Mouse (Mus musculus) myocyte (in vitro differentiated cells): ENCODE measurements around the gene Sec24c. TPM values are rescaled to one million over a fixed set of nuclear protein-coding genes. Genes with fewer than 3 reads are reported as not detected.
A peak's percentile ranks its signal among the peaks of the same experiment; 100 is the strongest.

ENCODE experiments used
- H3K27me3 ChIP-seq: one replicate; pipeline ENCODE4 v1.6.1; 2011; ENCODE audit not compliant: control insufficient read depth, insufficient read depth, insufficient read length
- H3K36me3 ChIP-seq: one replicate; pipeline ENCODE4 v1.6.1; 2011; ENCODE audit not compliant: control insufficient read depth, insufficient read depth
- H3K4me2 ChIP-seq: one replicate; pipeline ENCODE4 v1.6.1; 2011; ENCODE audit warnings: low read depth, control low read depth
- H3K4me3 ChIP-seq: one replicate; pipeline ENCODE4 v1.5.1; 2011; ENCODE audit warnings: mild to moderate bottlenecking, control low read depth, moderate library complexity
- H3K79me2 ChIP-seq: one replicate; pipeline ENCODE4 v1.6.1; 2011; ENCODE audit not compliant: control insufficient read depth, insufficient read depth
- H3ac ChIP-seq: one replicate; pipeline ENCODE4 v1.6.1; 2011; ENCODE audit not compliant: control insufficient read depth, insufficient read length
- CEBPB ChIP-seq: IDR thresholded peaks from 2 replicates; pipeline ENCODE4 v1.6.1; 2011; ENCODE audit warnings: mild to moderate bottlenecking, moderate library complexity; ENCODE audit not compliant: poor library complexity, insufficient read depth, severe bottlenecking
- E2F4 ChIP-seq: IDR thresholded peaks from one replicate; pipeline ENCODE4 v1.6.1; 2011; ENCODE audit warnings: mild to moderate bottlenecking, control low read depth, moderate library complexity; ENCODE audit not compliant: insufficient read depth
- MAX ChIP-seq: IDR thresholded peaks from one replicate; pipeline ENCODE4 v1.6.1; 2011; ENCODE audit warnings: low read depth, mild to moderate bottlenecking, control low read depth
- MYOD1 ChIP-seq, 3 experiments: IDR thresholded peaks; one replicate each; pipeline ENCODE4 v1.6.1; 2011; ENCODE audit warnings: control low read depth in 2 of 3, low read depth in 2 of 3, mild to moderate bottlenecking in 2 of 3, moderate library complexity in 1 of 3; ENCODE audit not compliant: insufficient read length in 2 of 3, control insufficient read depth in 1 of 3
- MYOG ChIP-seq, 3 experiments: IDR thresholded peaks; one replicate each; pipeline ENCODE4 v1.6.1; 2011; ENCODE audit warnings: control low read depth in 2 of 3, low read depth in 2 of 3, mild to moderate bottlenecking in 2 of 3; ENCODE audit not compliant: insufficient read length in 2 of 3, control insufficient read depth in 1 of 3, insufficient read depth in 1 of 3
- POLR2A ChIP-seq: IDR thresholded peaks from one replicate; pipeline ENCODE4 v1.6.1; 2011; ENCODE audit warnings: low read depth, mild to moderate bottlenecking, control low read depth, moderate library complexity; ENCODE audit not compliant: insufficient read length
- POLR2AphosphoS2 ChIP-seq: IDR thresholded peaks from one replicate; pipeline ENCODE4 v1.6.1; 2011; ENCODE audit warnings: low read depth, control low read depth; ENCODE audit not compliant: insufficient read length
- REST ChIP-seq: IDR thresholded peaks from one replicate; pipeline ENCODE4 v1.6.1; 2011; ENCODE audit warnings: mild to moderate bottlenecking, control low read depth, moderate library complexity; ENCODE audit not compliant: insufficient read depth, insufficient read length
- SRF ChIP-seq: IDR thresholded peaks from one replicate; pipeline ENCODE4 v1.6.1; 2011; ENCODE audit warnings: low read depth; ENCODE audit not compliant: control insufficient read depth, insufficient read length
- TCF12 ChIP-seq: IDR thresholded peaks from one replicate; pipeline ENCODE4 v1.6.1; 2011; ENCODE audit warnings: mild to moderate bottlenecking, control low read depth; ENCODE audit not compliant: poor library complexity, insufficient read depth, severe bottlenecking
- TCF3 ChIP-seq: IDR thresholded peaks from one replicate; pipeline ENCODE4 v1.6.1; 2011; ENCODE audit warnings: low read depth, control low read depth; ENCODE audit not compliant: insufficient read length
- USF1 ChIP-seq: IDR thresholded peaks from one replicate; pipeline ENCODE4 v1.6.1; 2011; ENCODE audit warnings: low read depth, mild to moderate bottlenecking, control low read depth, moderate library complexity
- polyA plus RNA-seq: library from polyadenylated mRNA; unstranded; fragments of >200 nt; fragmentation: generic; extraction: Trizol; gene quantifications from one replicate; pipeline ENCODE4 v1.2.1, GENCODE M21; 2012; ENCODE audit warnings: missing spikeins

Gene Sec24c
- polyA plus RNA-seq, 1 experiment = 68.6 TPM

DNA sequence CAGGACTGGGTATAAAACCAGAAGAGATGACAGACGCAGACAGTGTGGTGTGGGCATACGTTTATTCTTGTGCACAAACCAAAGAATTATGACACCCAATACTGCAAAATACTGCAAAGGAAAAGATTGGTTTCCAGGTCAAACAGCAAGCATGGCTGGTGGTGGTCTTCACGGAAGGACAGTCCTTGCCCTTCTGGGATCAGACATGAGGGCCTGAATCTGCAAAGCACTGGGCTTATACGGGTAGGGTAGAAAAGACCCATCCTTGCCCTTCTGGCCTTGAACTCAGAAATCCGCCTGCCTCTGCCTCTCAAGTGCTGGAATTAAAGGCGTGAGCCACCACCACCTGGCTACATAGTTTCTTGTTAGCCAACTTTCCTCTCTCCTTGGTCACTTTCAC, 15.2 kb upstream of the Sec24c start:
- Histone ChIP-seq H3ac (no peak overlapping the region), H3K79me2 (peaks cover 17% of the 10 kb centered on the region), H3K27me3 (no peaks in the 10 kb centered on the region), H3K36me3 (no peaks in the 10 kb centered on the region), H3K4me2 (no peak overlapping the region), H3K4me3 (no peak overlapping the region)
- TF ChIP-seq POLR2A (peak; percentile 42), MAX (no peak), MYOD1 (IDR thresholded peaks at IDR 0.05; ENCODE audit: control insufficient read depth in 1 of 3, insufficient read length in 2 of 3, low read depth in 2 of 3) (no peak), SRF (no peak), POLR2AphosphoS2 (peak; percentile 96), E2F4 (no peak), TCF12 (no peak), REST (no peak), TCF3 (no peak), CEBPB (no peak)

DNA sequence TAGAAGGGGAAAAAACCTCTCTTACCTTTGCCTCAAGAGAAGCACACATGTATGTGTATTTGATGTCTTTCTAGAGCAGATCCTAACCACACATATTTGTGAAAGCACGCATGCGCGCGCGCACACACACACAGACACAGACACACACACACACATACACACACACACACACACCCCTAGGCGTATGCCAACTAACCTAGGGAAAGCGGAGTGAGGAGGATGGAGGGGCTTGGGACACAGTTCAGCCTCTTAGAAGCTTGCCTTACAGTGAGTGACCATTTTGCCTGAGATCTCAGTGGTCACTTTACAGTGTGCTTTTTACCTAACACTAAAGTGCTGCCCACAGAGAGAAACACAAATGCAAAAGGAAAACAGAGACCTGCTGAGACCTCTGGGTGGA, 14.4 kb upstream of the Sec24c start:
- Histone ChIP-seq H3K36me3 (no peaks in the 10 kb centered on the region), H3K4me3 (no peak overlapping the region), H3ac (no peak overlapping the region), H3K4me2 (peak overlapping the region; percentile 84), H3K27me3 (no peaks in the 10 kb centered on the region), H3K79me2 (peaks cover 21% of the 10 kb centered on the region)
- TF ChIP-seq SRF (no peak), POLR2AphosphoS2 (peak; percentile 86), MYOD1 (IDR thresholded peaks at IDR 0.05; ENCODE audit: control insufficient read depth in 1 of 3, insufficient read length in 2 of 3, low read depth in 2 of 3) (no peak), POLR2A (peak; percentile 45), CEBPB (no peak), USF1 (no peak), TCF12 (no peak), MAX (no peak)

DNA sequence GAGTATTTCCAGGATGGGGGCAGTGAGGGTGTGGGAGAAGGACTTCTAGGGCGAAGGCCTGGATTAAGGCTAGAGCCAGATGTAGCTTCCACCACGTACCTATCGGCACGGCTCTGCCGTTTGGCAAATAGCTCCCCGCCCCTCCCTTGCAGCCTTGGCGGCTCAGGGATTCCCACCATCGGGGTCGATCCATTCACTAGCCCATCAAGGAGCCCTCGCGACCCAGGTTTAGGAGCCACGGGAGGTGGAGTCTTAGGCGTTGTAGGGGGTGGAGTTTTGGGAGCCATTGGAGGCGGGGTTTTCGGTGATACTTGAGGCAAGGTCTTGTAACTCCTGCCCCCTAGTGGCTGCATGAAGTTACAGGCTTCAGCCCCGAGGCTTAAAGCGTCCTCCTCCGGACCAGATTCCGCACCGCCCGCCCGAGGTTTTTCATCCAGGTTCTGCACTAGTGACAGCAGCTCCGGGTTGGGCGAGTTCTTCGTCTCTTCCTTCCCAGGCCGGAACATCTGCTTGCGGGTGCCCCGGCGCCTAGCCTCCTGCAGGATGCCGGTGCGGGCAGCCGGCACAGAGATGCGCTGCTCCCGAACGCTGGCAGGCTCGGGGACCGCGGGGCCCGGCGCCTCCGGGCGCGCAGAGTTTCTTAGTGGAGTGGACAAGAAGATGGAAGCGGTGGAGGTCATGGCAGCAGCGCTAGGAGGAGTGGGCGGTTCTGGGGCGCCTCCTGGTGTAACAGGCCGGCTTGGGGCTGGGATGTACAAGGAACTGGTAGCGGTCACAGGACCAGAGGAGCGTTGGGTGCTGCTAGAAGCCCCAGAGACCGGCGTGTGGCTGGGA, 13.1 kb upstream of the Sec24c start:
- Histone ChIP-seq H3K36me3 (no peaks in the 10 kb centered on the region), H3K27me3 (no peaks in the 10 kb centered on the region), H3K4me2 (peak overlapping the region; percentile 84), H3K4me3 (peak overlapping the region; percentile 46), H3ac (peak overlapping the region; percentile 20), H3K79me2 (peaks cover 23% of the 10 kb centered on the region)
- TF ChIP-seq MYOD1 (IDR thresholded peaks at IDR 0.05; ENCODE audit: control insufficient read depth in 1 of 3, insufficient read length in 2 of 3, low read depth in 2 of 3) = peak in 1 of 3 experiments; percentile 16
- peak; percentile 58 for TF ChIP-seq POLR2A
- no peak for TF ChIP-seq MAX
- TF ChIP-seq CEBPB = no peak
- no peak for TF ChIP-seq USF1
- TF ChIP-seq TCF3 = no peak
- no peak for TF ChIP-seq REST
- TF ChIP-seq TCF12 = no peak
- no peak for TF ChIP-seq E2F4
- TF ChIP-seq MYOG (IDR thresholded peaks at IDR 0.05; ENCODE audit: control insufficient read depth in 1 of 3, insufficient read depth in 1 of 3, insufficient read length in 2 of 3, low read depth in 2 of 3) = peak in 1 of 3 experiments; percentile 7
- no peak for TF ChIP-seq SRF
- TF ChIP-seq POLR2AphosphoS2 = peak; percentile 50

DNA sequence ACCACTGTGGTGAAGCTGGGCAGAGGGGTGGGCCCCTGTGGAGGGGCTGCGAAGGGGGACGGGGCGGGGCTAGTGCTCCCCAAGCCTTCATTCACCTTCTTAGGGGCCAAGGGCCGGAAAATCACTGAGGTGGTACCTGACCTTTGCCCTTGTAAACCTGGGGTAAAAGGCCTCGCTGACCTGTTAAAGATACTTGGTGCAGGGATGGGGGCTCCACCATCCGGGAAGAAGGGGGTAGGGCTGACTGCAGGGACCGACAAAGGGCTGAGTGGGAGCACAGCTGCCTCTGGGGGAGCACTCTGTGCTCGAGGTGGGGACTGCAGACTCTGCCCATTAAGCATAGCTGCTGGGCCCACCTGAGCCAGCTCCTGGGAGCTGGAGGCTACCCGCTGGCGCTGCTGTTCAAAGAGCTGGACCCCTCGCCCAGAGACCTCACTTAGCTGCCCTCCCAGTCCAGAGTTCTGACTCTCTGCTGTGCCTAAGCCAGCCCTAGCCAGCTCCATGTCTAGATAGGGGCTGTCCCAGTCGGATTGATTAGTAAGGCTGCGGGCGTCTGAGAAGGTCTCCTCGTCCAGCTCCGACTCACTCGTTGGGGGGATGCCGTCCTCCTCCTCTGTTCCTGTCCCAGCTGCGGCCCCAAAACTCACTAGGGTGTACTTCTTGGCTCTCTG, 12.3 kb upstream of the Sec24c start:
- TF ChIP-seq MYOD1 (IDR thresholded peaks at IDR 0.05; ENCODE audit: control insufficient read depth in 1 of 3, insufficient read length in 2 of 3, low read depth in 2 of 3) (peak in 1 of 3 experiments; percentile 23), TCF3 (no peak)
- Histone ChIP-seq H3K79me2 (peaks cover 30% of the 10 kb centered on the region), H3K27me3 (no peaks in the 10 kb centered on the region), H3K36me3 (no peaks in the 10 kb centered on the region), H3K4me3 (peak overlapping the region; percentile 46), H3ac (peak overlapping the region; percentile 20), H3K4me2 (peak overlapping the region; percentile 84)

DNA sequence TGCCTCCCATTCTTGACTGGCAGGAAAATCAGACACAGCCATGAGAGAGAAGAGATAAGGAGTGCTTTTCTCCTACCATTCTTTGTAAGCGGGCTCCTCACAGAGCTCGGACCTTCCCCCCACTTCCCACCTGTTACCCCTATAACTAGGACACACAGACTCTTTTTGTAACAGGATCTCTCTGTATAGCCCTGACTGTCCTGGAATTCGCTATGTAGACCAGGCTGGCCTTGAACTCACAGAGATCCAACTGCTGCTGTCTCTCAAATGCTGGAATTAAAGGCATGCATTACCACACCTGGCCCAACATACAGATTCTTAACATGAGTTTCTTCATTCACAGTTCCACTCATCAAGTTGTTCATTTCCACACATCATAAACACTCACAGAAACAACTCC, 11.4 kb upstream of the Sec24c start:
- H3K4me3 ChIP-seq = peak overlapping the region; percentile 46
- peak in 2 of 3 experiments; percentile 58 to 63 for TF ChIP-seq MYOD1 (IDR thresholded peaks at IDR 0.05; ENCODE audit: control insufficient read depth in 1 of 3, insufficient read length in 2 of 3, low read depth in 2 of 3)
- TF ChIP-seq POLR2AphosphoS2 = no peak
- H3ac ChIP-seq = peak overlapping the region; percentile 20
- peaks cover 31% of the 10 kb centered on the region for H3K79me2 ChIP-seq
- no peaks in the 10 kb centered on the region for H3K36me3 ChIP-seq
- H3K4me2 ChIP-seq = peak overlapping the region; percentile 84
- no peaks in the 10 kb centered on the region for H3K27me3 ChIP-seq
